Mouse (Mus musculus) thymus, adult 2 months (tissue): ENCODE measurements around the gene Piwil4.

Experiments used
- CTCF ChIP-seq: fragments of 200-500 bp; IDR thresholded peaks from 2 replicates; pipeline ENCODE4 v1.5.1; 2012; ENCODE audit warnings: mild to moderate bottlenecking, control low read depth, low read length, moderate library complexity, borderline replicate concordance; ENCODE audit not compliant: control insufficient read depth, poor library complexity, insufficient read depth; ENCODE audit errors: extremely low read depth
- POLR2A ChIP-seq: fragments of 200-500 bp; IDR thresholded peaks from 2 replicates; pipeline ENCODE4 v1.6.1; 2012; ENCODE audit warnings: mild to moderate bottlenecking, low read length, control low read depth, moderate library complexity; ENCODE audit not compliant: control insufficient read depth, poor library complexity, insufficient read depth; ENCODE audit errors: extremely low read depth

DNA sequence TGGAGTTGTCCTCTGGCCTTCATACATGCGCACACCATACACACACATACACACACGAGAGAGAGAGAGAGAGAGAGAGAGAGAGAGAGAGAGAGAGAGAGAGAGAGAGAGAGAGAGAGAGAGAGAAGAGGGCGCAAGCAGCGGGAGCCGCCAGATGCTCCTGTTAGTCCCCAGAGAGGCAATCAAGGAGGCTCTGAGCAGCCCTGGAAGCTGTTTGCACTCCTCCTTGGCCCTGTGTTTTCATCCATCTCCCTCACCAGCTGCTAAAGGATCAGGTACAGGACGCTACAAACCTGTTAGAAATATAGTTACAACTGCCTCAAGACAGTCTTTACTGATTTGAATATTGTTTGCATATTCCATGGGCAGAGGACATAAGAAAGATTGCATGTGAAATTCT lies 29.3 kb upstream of the Piwil4 start:
- no peak for TF ChIP-seq CTCF
- no peak for TF ChIP-seq POLR2A
